Mouse (Mus musculus): ENCODE measurements at regions not wholly inside any gene's neighbourhood (a gene's known extent, or its start where the extent isn't known, plus 50 kb on each side); places are given as distances from the start of the nearest gene placed in this dataset.
"Not testable (repeated sequence)": the region's sequence is repeated elsewhere in the genome, so short reads cannot be mapped to it uniquely, and the experiment has no call there.

GRCm38 (mm10) chr4:131443518-131443917 lies 394.6 kb downstream of the Ptpru start:
- ATAC-seq (replicated peaks in 1 of 2; ENCODE audit: insufficient read depth in 1 of 2, low FRiP score in 2 of 2, low TSS enrichment in 1 of 2, low read depth in 1 of 2, poor library complexity in 2 of 2, severe bottlenecking in 2 of 2), result no peak

DNA sequence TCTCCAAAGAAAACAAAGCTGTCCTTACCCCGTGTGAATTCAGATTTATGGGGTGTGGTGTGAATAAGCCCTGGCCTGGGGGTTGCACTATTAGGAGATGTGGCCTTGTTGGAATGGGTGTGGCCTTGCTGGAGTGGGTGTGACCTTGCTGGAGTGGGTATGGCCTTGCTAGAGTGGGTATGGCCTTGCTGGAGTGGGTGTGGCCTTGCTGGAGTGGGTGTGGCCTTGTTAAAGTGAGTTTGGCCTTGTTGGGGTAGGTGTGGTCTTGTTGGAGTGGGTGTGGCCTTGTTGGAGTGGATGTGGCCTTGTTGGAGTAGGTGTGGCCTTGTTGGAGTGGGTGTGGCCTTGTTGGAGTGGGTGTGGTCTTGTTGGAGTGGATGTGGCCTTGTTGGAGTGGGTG lies 387.8 kb downstream of the Ptpru start:
- not testable (repeated sequence) for ATAC-seq (replicated peaks in 1 of 2; ENCODE audit: insufficient read depth in 1 of 2, low FRiP score in 2 of 2, low TSS enrichment in 1 of 2, low read depth in 1 of 2, poor library complexity in 2 of 2, severe bottlenecking in 2 of 2)

DNA sequence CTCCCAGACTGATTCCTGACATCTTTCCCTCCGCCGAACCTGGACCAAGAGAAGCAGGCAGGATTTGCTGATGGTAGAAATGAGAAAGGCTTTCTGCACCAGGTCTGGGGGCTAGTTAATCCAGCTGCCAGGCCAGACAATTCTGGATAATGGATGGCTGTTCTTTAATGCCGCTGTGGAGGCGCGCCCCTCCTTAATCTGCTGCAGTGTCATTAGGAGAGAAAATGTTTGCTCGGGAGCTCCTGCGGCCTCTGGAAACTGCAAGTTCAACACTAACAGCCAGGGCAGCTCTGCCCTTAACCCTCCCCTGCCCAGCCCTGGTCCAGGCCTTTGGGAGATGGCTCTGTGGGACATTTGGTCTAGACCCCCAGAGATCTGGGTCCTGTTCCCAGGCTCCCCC lies 380.5 kb downstream of the Ptpru start:
- ATAC-seq (replicated peaks in 1 of 2; ENCODE audit: insufficient read depth in 1 of 2, low FRiP score in 2 of 2, low TSS enrichment in 1 of 2, low read depth in 1 of 2, poor library complexity in 2 of 2, severe bottlenecking in 2 of 2), result no peak

DNA sequence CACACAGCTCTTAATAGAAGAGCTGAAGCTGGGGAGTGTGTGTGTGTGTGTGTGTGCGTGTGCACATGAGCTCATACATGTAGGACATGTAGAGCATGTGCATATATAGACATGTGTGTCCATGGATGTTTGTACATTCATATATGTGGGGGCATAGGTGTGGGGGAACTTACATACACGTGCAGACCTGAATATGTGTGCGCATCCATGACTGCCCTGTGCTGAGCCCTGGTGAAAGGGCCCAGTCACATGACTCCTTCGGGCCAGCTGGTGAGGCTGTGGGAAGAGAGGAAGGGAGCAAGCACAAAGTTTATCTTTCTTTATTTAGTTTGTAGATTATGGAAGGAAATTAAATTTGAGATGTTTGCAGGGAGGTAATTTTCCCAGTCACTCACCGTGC lies 378.3 kb downstream of the Ptpru start:
- ATAC-seq (replicated peaks in 1 of 2; ENCODE audit: insufficient read depth in 1 of 2, low FRiP score in 2 of 2, low TSS enrichment in 1 of 2, low read depth in 1 of 2, poor library complexity in 2 of 2, severe bottlenecking in 2 of 2), result no peak

DNA sequence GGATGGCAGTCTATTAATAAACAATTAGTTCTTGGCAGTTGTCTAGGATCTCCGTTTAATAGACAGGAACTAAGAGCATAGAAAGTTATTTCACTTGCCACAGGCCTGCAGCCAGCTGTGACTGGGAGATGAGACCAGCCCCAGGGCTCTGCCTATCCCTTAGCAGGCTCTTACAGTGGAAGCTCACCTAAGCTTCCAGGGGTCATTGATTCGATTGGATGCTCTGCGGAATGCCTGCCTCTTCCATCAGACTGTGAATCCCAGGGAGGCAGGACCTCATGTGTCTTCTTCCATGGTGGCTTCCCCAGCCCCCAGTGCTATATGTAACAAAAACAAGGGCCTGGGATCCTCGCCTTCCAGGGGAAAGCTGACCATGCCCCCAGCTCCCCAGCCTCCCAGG lies 376.8 kb downstream of the Ptpru start:
- no peak for ATAC-seq (replicated peaks in 1 of 2; ENCODE audit: insufficient read depth in 1 of 2, low FRiP score in 2 of 2, low TSS enrichment in 1 of 2, low read depth in 1 of 2, poor library complexity in 2 of 2, severe bottlenecking in 2 of 2)

GRCm38 (mm10) chr4:131461728-131462127 lies 376.4 kb downstream of the Ptpru start:
- no peak for ATAC-seq (replicated peaks in 1 of 2; ENCODE audit: insufficient read depth in 1 of 2, low FRiP score in 2 of 2, low TSS enrichment in 1 of 2, low read depth in 1 of 2, poor library complexity in 2 of 2, severe bottlenecking in 2 of 2)

DNA sequence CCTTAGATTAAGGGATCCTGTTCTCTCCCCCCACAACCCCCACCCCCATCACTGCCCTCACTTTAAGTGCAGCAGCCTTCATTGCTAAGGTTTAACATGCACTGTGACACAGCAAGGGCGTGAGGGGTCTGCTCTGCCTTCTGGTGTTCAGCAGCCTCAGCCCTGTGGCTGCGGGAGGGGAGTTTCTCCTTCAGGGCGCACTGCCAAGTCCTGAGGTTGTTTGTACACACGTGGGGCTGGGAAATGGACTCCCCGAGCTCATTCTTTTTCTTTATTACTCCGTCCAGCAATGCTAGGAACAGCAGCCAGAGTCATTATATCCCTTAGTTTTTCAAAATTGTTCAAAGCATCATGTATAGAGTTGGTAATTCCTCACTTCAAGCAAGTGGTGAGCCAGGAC lies 363.1 kb downstream of the Ptpru start:
- ATAC-seq (replicated peaks in 1 of 2; ENCODE audit: insufficient read depth in 1 of 2, low FRiP score in 2 of 2, low TSS enrichment in 1 of 2, low read depth in 1 of 2, poor library complexity in 2 of 2, severe bottlenecking in 2 of 2), result no peak

GRCm38 (mm10) chr4:131478923-131479322 lies 359.2 kb downstream of the Ptpru start:
- ATAC-seq (replicated peaks in 1 of 2; ENCODE audit: insufficient read depth in 1 of 2, low FRiP score in 2 of 2, low TSS enrichment in 1 of 2, low read depth in 1 of 2, poor library complexity in 2 of 2, severe bottlenecking in 2 of 2), result no peak

- no peak for ATAC-seq (replicated peaks in 1 of 2; ENCODE audit: insufficient read depth in 1 of 2, low FRiP score in 2 of 2, low TSS enrichment in 1 of 2, low read depth in 1 of 2, poor library complexity in 2 of 2, severe bottlenecking in 2 of 2)
Measured at GRCm38 (mm10) chr4:131483958-131484605, 354.0 kb downstream of the Ptpru start.

DNA sequence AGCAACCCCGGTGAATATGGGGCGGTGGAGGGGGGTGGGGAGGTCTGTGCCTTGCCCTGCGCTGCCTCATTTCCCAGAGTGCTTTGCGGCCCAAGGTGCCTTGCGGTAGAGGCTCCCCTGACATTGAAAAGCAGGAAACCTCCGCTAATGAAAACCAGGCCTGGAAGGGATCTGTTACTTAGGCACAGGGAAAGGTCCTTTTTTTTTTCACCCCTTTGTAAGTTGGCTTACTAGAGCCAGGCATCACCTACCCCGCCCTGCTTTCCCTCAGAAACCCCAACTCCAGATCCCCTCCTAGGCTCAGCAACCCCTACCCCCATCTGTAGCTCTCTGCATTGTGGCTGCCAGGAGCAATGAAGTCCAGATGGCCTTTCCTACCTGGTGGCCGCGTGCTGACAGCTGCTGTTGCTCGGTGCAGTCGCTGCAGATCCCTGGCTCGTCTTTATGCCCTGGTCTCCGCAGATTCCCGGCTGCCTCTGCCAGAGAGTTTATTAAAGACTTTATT lies 353.4 kb downstream of the Ptpru start:
- ATAC-seq (replicated peaks in 1 of 2; ENCODE audit: insufficient read depth in 1 of 2, low FRiP score in 2 of 2, low TSS enrichment in 1 of 2, low read depth in 1 of 2, poor library complexity in 2 of 2, severe bottlenecking in 2 of 2), result no peak

DNA sequence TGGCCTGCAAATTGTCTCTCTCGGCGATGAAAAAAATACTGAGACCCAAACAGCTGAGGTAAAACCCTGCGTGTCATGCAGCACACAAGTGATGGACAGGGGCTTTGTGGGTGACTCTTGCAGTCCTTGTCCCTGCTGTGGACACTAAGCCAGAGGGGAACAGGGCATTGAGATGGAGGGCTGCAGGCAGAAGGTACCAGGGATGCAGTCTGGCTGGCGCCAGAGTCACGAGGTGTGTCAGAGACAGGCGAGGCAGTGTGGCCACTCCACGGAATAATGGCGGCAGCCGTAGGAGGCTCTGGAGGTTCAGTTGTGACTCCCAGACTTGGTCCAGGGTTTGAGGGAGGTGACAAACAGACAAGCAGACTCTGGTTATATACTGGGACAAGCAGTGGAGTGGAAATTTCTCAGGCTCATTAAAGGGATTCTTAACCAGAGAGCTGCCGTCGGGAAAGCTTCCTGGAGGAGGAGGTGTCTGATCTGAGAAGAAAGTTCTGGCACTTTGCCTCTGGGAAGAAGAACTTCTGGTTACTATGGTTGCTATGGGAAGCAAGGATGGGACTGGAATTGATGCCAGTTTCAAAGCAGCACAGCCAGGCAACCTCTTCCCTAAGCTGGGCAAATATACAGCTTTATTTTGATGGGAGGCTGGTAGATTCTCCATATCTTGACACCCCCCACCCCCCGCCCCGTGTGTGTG lies 352.8 kb downstream of the Ptpru start:
- ATAC-seq (replicated peaks in 1 of 2; ENCODE audit: insufficient read depth in 1 of 2, low FRiP score in 2 of 2, low TSS enrichment in 1 of 2, low read depth in 1 of 2, poor library complexity in 2 of 2, severe bottlenecking in 2 of 2), result no peak

GRCm38 (mm10) chr4:131486821-131487220 lies 351.3 kb downstream of the Ptpru start:
- peak in 1 of 2 experiments; percentile 62; a peak in 1 of 4 replicates for ATAC-seq (replicated peaks in 1 of 2; ENCODE audit: insufficient read depth in 1 of 2, low FRiP score in 2 of 2, low TSS enrichment in 1 of 2, low read depth in 1 of 2, poor library complexity in 2 of 2, severe bottlenecking in 2 of 2)

DNA sequence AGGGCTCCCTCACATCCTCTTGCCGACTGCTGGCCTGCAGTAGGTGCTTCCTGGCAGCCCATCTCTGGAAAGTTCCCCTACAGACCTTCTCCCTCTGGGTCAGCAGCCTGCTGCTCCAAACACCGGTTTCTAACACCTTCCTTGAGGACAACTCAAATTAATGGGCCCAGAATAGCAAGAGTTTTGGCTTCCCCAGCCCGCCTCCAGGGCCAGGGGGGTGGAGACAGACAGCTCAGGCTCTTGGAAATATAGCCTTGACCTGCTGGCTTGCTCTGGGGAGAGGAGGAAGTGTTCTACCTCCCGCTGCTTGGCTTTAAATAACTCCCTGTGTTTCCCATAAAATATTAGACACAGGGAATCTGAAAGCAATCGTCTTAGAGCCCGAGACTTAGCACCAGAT lies 349.8 kb downstream of the Ptpru start:
- ATAC-seq (replicated peaks in 1 of 2; ENCODE audit: insufficient read depth in 1 of 2, low FRiP score in 2 of 2, low TSS enrichment in 1 of 2, low read depth in 1 of 2, poor library complexity in 2 of 2, severe bottlenecking in 2 of 2), result no peak

DNA sequence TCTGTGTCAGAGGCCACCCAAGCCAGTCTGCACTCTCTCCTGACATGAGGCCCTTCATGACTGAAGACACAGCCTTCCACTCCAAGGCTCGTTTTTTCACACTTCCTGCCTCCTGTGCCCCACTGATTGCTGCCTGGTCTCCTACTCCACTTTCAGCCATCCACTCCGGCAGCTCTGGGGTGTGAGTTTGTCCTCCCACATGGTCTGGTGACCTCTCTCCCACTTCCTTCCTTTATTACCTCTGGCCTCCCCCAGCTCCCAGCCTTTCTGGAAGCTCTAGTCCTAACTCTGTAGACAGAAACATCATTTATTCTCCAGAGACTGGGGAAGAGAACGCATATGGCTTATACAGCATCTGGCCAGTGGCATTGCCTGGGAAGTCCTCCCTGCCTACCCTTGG lies 349.0 kb downstream of the Ptpru start:
- no peak for ATAC-seq (replicated peaks in 1 of 2; ENCODE audit: insufficient read depth in 1 of 2, low FRiP score in 2 of 2, low TSS enrichment in 1 of 2, low read depth in 1 of 2, poor library complexity in 2 of 2, severe bottlenecking in 2 of 2)

- no peak for ATAC-seq (replicated peaks in 1 of 2; ENCODE audit: insufficient read depth in 1 of 2, low FRiP score in 2 of 2, low TSS enrichment in 1 of 2, low read depth in 1 of 2, poor library complexity in 2 of 2, severe bottlenecking in 2 of 2)
Measured at GRCm38 (mm10) chr4:131491960-131492359, 346.1 kb downstream of the Ptpru start.

DNA sequence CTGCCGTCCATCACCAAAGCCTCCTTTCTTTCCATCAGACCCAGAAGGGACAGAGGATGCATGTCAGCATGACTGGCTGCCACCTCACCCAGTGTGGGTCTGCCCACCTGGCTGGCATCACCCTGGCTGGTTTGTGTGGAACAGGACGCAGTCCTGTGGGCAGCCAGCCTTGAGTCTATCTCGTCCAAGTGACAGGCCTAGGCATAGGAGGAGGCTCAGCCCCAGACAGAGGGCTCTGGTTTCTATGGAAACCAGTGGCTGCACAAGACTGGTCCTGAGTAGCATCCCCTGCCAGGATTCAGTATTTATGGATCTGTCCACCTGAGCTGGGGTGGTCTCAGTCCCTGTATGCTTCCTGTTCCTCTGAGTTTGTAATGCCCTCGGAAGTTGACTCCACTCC lies 344.4 kb downstream of the Ptpru start:
- ATAC-seq (replicated peaks in 1 of 2; ENCODE audit: insufficient read depth in 1 of 2, low FRiP score in 2 of 2, low TSS enrichment in 1 of 2, low read depth in 1 of 2, poor library complexity in 2 of 2, severe bottlenecking in 2 of 2), result no peak

GRCm38 (mm10) chr4:131496900-131497299 lies 341.2 kb downstream of the Ptpru start:
- no peak for ATAC-seq (replicated peaks in 1 of 2; ENCODE audit: insufficient read depth in 1 of 2, low FRiP score in 2 of 2, low TSS enrichment in 1 of 2, low read depth in 1 of 2, poor library complexity in 2 of 2, severe bottlenecking in 2 of 2)

DNA sequence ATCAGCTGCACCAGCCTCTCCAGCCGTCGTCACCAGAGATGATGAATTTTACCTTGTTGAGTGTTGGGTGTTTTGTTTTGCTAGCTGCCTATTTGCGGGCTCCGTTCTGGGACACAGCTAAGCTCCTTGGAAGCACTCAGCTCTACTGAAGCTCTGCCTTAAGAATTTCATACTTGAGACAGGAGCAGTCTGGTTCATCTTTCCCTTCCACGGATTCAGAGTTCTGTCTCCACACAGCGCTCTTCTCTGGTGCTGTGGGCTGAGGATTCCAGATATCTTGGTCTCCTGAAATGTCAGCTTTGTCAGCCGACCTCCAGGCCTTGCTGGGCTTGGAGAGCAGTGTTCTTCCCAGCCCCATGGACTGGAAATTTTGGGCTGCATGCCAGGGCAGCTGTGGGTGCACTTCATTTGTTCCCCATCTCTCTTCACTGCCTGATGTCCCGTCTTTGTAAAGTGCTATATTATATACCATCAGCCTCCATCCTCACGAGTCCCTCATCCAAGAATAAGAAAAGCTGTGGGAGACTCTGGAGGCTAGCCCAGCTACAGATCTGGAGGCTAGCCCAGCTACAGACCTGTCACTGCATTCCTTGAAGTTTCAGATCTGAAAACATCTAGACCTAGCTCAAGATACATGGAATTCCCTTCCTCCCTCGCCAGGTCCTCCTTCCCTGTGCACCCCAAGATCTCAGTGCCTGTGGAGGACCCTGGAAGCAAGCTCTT lies 337.0 kb downstream of the Ptpru start:
- no peak for ATAC-seq (replicated peaks in 1 of 2; ENCODE audit: insufficient read depth in 1 of 2, low FRiP score in 2 of 2, low TSS enrichment in 1 of 2, low read depth in 1 of 2, poor library complexity in 2 of 2, severe bottlenecking in 2 of 2)
